Mouse (Mus musculus): ENCODE data around the gene Cldn20. TPM values are rescaled to one million over a fixed set of nuclear protein-coding genes. Genes with fewer than 3 reads are reported as not detected.

Gene Cldn20
- polyA plus RNA-seq, 1 experiment from 2014 or later, result not detected

DNA sequence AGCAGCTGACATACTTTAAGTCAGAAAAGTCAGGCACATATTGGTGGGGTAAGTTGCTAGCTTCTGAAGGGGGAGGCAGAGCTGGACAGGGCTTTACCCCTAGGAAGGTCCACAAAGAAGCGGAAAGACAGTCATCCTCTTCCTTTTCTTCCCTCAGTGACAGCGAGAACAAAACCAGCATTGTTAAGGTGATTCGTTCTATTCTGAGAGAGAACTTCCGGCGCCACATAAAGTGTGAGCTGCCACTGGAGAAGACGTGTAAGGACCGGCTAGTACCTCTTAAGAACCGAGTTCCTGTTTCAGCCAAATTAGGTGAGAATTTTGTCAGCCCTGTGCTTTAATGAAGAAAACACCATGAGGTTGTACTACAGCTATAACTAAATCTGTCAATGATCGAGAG lies 15.9 kb upstream of the Cldn20 start:
- Histone ChIP-seq H3K9ac (replicated peaks; ENCODE audit: low read depth) (no peak overlapping the region), H3K36me3 (ENCODE audit: insufficient read depth, low read length) (no peaks in the 10 kb centered on the region; the same call in 1 of the 2 replicates), H3K4me2 (replicated peaks; ENCODE audit: low read depth, low read length) (no peak overlapping the region), H3K27me3 (replicated peaks; ENCODE audit: insufficient read depth, low read length) (no peaks in the 10 kb centered on the region), H3K27ac (ENCODE audit: low read length) (no peak overlapping the region), H3K4me1 (ENCODE audit: insufficient read depth, low read depth, low read length) (no peaks in the 10 kb centered on the region), H3K9me3 (ENCODE audit: low read length) (no peaks in the 10 kb centered on the region), H3K4me3 (ENCODE audit: low read depth, low read length) (no peak overlapping the region)
- no peak for DNase-seq (ENCODE audit: low spot score)
- TF ChIP-seq EP300 (IDR thresholded peaks at IDR 0.05), result no peak
- no peak for TF ChIP-seq CTCF (IDR thresholded peaks at IDR 0.05)
- ATAC-seq, result no peak
- WGBS, result 71% methylated on average over 9 of the region's 9 CpGs

DNA sequence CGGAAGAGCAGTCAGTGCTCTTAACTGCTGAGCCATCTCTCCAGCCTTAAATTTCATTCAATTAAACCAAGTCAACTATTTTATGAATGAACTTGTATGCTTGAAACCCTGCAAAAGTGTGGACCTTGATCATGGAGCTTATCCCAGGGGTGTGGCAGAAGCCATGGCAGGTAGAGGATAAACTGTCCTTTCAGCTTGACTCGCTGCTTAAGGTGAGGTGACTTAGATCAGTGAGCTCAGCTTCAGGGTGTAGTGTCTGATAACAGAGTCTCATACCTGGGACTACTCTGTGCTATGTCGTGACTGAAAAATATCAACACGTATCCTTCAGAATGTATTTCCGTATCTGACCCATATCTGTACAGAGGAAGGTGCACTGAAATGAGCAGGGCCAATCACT lies 12.0 kb upstream of the Cldn20 start:
- H3K27me3 ChIP-seq (replicated peaks; ENCODE audit: insufficient read depth, low read length), result no peaks in the 10 kb centered on the region
- H3K27ac ChIP-seq (ENCODE audit: low read length), result no peak overlapping the region
- TF ChIP-seq EP300 (IDR thresholded peaks at IDR 0.05), result no peak
- no peak for TF ChIP-seq CTCF (IDR thresholded peaks at IDR 0.05)
- no peaks in the 10 kb centered on the region for H3K9me3 ChIP-seq (ENCODE audit: low read length)
- H3K4me1 ChIP-seq (ENCODE audit: insufficient read depth, low read depth, low read length), result no peaks in the 10 kb centered on the region
- DNase-seq (ENCODE audit: low spot score), result no peak
- WGBS, result 91% methylated on average over 5 of the region's 5 CpGs
- H3K36me3 ChIP-seq (ENCODE audit: insufficient read depth, low read length), result no peaks in the 10 kb centered on the region; the same call in 1 of the 2 replicates
- no peak for ATAC-seq
- H3K9ac ChIP-seq (replicated peaks; ENCODE audit: low read depth), result no peak overlapping the region
- H3K4me3 ChIP-seq (ENCODE audit: low read depth, low read length), result no peak overlapping the region
- no peak overlapping the region for H3K4me2 ChIP-seq (replicated peaks; ENCODE audit: low read depth, low read length)

- TF ChIP-seq CTCF (IDR thresholded peaks at IDR 0.05), result no peak
- no peak for TF ChIP-seq EP300 (IDR thresholded peaks at IDR 0.05)
- DNase-seq (ENCODE audit: low spot score) (no peak), ATAC-seq (no peak)
- Histone ChIP-seq H3K4me3 (ENCODE audit: low read depth, low read length) (no peak overlapping the region), H3K4me1 (ENCODE audit: insufficient read depth, low read depth, low read length) (no peaks in the 10 kb centered on the region), H3K27me3 (replicated peaks; ENCODE audit: insufficient read depth, low read length) (no peaks in the 10 kb centered on the region), H3K27ac (ENCODE audit: low read length) (no peak overlapping the region), H3K36me3 (ENCODE audit: insufficient read depth, low read length) (no peaks in the 10 kb centered on the region), H3K9me3 (ENCODE audit: low read length) (no peaks in the 10 kb centered on the region), H3K9ac (replicated peaks; ENCODE audit: low read depth) (no peak overlapping the region), H3K4me2 (replicated peaks; ENCODE audit: low read depth, low read length) (no peak overlapping the region)
- WGBS, result 78% methylated on average over 6 of the region's 6 CpGs
Measured at GRCm38 (mm10) chr17:3527841-3528471, 4.4 kb upstream of the Cldn20 start.

DNA sequence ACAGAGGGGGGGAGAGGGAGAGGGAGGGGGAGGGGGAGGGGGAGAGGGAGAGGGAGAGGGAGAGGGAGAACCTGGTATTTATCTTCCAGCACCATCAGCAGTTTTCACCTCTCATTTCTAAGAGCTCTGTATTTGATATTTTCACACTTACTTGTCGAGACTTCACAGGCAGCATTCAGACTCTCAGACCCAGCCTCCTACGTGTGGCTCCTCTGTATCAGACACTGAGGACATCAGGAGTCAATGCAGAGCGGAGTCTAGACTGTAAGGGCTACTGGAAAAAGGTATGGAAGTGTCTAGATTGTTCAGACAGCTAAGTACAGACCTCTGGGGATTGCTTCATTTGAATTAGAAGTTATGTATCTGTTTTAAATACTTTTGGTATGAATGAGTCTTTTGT lies 2.8 kb upstream of the Cldn20 start:
- DNase-seq (ENCODE audit: low spot score) (no peak), ATAC-seq (no peak)
- Histone ChIP-seq H3K4me2 (replicated peaks; ENCODE audit: low read depth, low read length) (no peak overlapping the region), H3K27ac (ENCODE audit: low read length) (no peak overlapping the region), H3K4me3 (ENCODE audit: low read depth, low read length) (no peak overlapping the region), H3K9me3 (ENCODE audit: low read length) (no peaks in the 10 kb centered on the region), H3K9ac (replicated peaks; ENCODE audit: low read depth) (no peak overlapping the region), H3K36me3 (ENCODE audit: insufficient read depth, low read length) (no peaks in the 10 kb centered on the region), H3K4me1 (ENCODE audit: insufficient read depth, low read depth, low read length) (no peaks in the 10 kb centered on the region), H3K27me3 (replicated peaks; ENCODE audit: insufficient read depth, low read length) (no peaks in the 10 kb centered on the region)
- WGBS, result 39% methylated on average over 3 of the region's 3 CpGs
- TF ChIP-seq EP300 (IDR thresholded peaks at IDR 0.05) (no peak), CTCF (IDR thresholded peaks at IDR 0.05) (no peak)

- Histone ChIP-seq H3K9me3 (ENCODE audit: low read length) (no peaks in the 10 kb centered on the region), H3K27me3 (replicated peaks; ENCODE audit: insufficient read depth, low read length) (no peaks in the 10 kb centered on the region), H3K27ac (ENCODE audit: low read length) (no peak overlapping the region), H3K9ac (replicated peaks; ENCODE audit: low read depth) (no peak overlapping the region), H3K4me1 (ENCODE audit: insufficient read depth, low read depth, low read length) (no peaks in the 10 kb centered on the region), H3K4me3 (ENCODE audit: low read depth, low read length) (no peak overlapping the region), H3K36me3 (ENCODE audit: insufficient read depth, low read length) (no peaks in the 10 kb centered on the region), H3K4me2 (replicated peaks; ENCODE audit: low read depth, low read length) (no peak overlapping the region)
- ATAC-seq, result no peak
- DNase-seq (ENCODE audit: low spot score), result no peak
- 79% methylated on average over 7 of the region's 7 CpGs for WGBS
- TF ChIP-seq CTCF (IDR thresholded peaks at IDR 0.05) (no peak), EP300 (IDR thresholded peaks at IDR 0.05) (no peak)
Measured at GRCm38 (mm10) chr17:3530549-3530948, 1.8 kb upstream of the Cldn20 start.

- TF ChIP-seq CTCF (IDR thresholded peaks at IDR 0.05) (no peak), EP300 (IDR thresholded peaks at IDR 0.05) (no peak)
- WGBS, result 63% methylated on average over 1 of the region's 1 CpGs
Measured at GRCm38 (mm10) chr17:3531641-3532040, 713 bp upstream of the Cldn20 start.

DNA sequence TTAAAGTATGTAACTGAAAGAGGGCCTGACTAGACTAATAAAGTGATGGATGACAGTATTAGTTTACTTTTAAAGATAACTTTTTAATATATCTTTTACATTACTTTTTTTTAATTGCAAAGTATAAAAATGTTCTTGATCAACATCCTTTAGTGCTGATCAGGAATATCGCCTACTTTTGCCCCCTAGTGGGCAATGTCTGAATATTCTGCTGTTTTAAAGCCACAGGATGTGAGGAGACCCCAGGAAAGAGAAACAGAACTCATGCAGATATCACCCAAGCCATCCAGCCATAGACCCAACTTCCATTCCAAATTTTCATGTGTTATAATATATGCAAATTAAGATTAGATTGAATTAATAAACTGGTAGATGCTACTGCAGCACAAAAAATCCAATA lies 1.1 kb downstream of the Cldn20 start:
- 18% methylated on average over 1 of the region's 1 CpGs for WGBS
- no peaks in the 10 kb centered on the region for H3K9me3 ChIP-seq (ENCODE audit: low read length)
- no peak for TF ChIP-seq EP300 (IDR thresholded peaks at IDR 0.05)
- TF ChIP-seq CTCF (IDR thresholded peaks at IDR 0.05), result peak; percentile 67
- no peak overlapping the region for H3K4me2 ChIP-seq (replicated peaks; ENCODE audit: low read depth, low read length)
- H3K27me3 ChIP-seq (replicated peaks; ENCODE audit: insufficient read depth, low read length), result no peaks in the 10 kb centered on the region
- no peak overlapping the region for H3K9ac ChIP-seq (replicated peaks; ENCODE audit: low read depth)
- ATAC-seq (no peak), DNase-seq (ENCODE audit: low spot score) (peak; percentile 6)
- no peak overlapping the region for H3K27ac ChIP-seq (ENCODE audit: low read length)
- H3K36me3 ChIP-seq (ENCODE audit: insufficient read depth, low read length), result no peaks in the 10 kb centered on the region
- H3K4me3 ChIP-seq (ENCODE audit: low read depth, low read length), result no peak overlapping the region
- no peaks in the 10 kb centered on the region for H3K4me1 ChIP-seq (ENCODE audit: insufficient read depth, low read depth, low read length)

More at GRCm38 (mm10) chr17:3531641-3532040, 713 bp upstream of the Cldn20 start:
- Histone ChIP-seq H3K36me3 (ENCODE audit: insufficient read depth, low read length) (no peaks in the 10 kb centered on the region), H3K9me3 (ENCODE audit: low read length) (no peaks in the 10 kb centered on the region), H3K9ac (replicated peaks; ENCODE audit: low read depth) (no peak overlapping the region), H3K4me1 (ENCODE audit: insufficient read depth, low read depth, low read length) (no peaks in the 10 kb centered on the region), H3K27ac (ENCODE audit: low read length) (no peak overlapping the region), H3K27me3 (replicated peaks; ENCODE audit: insufficient read depth, low read length) (no peaks in the 10 kb centered on the region), H3K4me2 (replicated peaks; ENCODE audit: low read depth, low read length) (no peak overlapping the region), H3K4me3 (ENCODE audit: low read depth, low read length) (no peak overlapping the region)
- DNase-seq (ENCODE audit: low spot score) (no peak), ATAC-seq (no peak)
